Mouse (Mus musculus): Measurements from ENCODE around the gene Acot13. TPM values are rescaled to one million over a fixed set of nuclear protein-coding genes. Genes with fewer than 3 reads are reported as not detected.

Acot13 gene
- polyA plus RNA-seq, 1 experiment: 31.3 TPM

DNA sequence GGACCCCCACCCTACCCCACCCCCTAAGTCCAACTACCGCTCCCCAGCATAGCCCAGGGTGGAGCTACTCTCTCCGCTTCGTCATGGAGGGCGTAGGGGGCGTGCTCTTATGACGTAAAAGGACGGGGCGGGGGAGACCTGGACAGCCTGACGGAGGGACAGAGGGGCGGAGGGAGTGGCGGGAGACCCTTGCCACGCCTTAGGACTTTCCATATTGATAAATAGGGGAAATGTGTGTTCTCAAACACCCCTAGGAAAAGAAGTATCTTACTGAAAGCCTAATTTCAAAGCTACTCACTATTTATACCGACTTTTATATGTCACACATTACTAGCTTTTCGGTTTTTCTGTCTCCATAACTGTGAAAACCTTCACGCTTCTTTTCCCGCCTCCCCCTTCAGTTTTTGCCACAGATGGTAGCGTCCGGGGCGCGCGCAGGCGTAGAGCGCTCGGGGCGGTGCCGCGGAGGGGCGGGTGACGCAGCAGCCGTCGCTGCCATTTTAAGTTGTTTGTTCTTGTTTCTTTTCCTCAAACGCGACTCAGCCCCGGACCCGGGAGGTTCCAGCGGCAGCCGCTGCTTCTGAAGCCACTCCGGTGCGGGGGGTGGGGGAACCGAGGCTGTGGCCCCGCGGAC is 30.5 kb downstream of the Acot13 start:
- TF ChIP-seq CTCF (IDR thresholded peaks at IDR 0.05; ENCODE audit: extremely low read depth, insufficient read length, insufficient replicate concordance, low read depth, low read length): no peak
- peak; percentile 99 for TF ChIP-seq POLR2A (IDR thresholded peaks at IDR 0.05; ENCODE audit: low read depth, low read length)
- H3K27me3 ChIP-seq (ENCODE audit: control insufficient read depth, insufficient read depth, low read length): no peaks in the 10 kb centered on the region
- peak overlapping the region; percentile 72 for H3K4me3 ChIP-seq (ENCODE audit: low read depth, low read length)
- under 1% methylated on average over 42 of the region's 42 CpGs for WGBS
- H3K36me3 ChIP-seq (ENCODE audit: control insufficient read depth, insufficient read depth, low read length): peaks cover 9% of the 10 kb centered on the region
- peaks cover 2% of the 10 kb centered on the region; the same call in 1 of the 2 replicates for H3K4me1 ChIP-seq (ENCODE audit: control insufficient read depth, insufficient read depth, insufficient read length, low read length)
- peak overlapping the region; percentile 93 for H3K27ac ChIP-seq (ENCODE audit: insufficient read depth, low read depth, low read length)

- TF ChIP-seq CTCF (IDR thresholded peaks at IDR 0.05; ENCODE audit: extremely low read depth, insufficient read length, insufficient replicate concordance, low read depth, low read length) (no peak), POLR2A (IDR thresholded peaks at IDR 0.05; ENCODE audit: low read depth, low read length) (no peak)
- under 1% methylated on average over 31 of the region's 31 CpGs for WGBS
- peak overlapping the region; percentile 70 for H3K4me3 ChIP-seq (ENCODE audit: low read depth, low read length)
- H3K27ac ChIP-seq (ENCODE audit: insufficient read depth, low read depth, low read length): peak overlapping the region; percentile 89
- H3K36me3 ChIP-seq (ENCODE audit: control insufficient read depth, insufficient read depth, low read length): peaks cover 3% of the 10 kb centered on the region; the same call in 1 of the 2 replicates
- H3K4me1 ChIP-seq (ENCODE audit: control insufficient read depth, insufficient read depth, insufficient read length, low read length): peaks cover 2% of the 10 kb centered on the region; the same call in 1 of the 2 replicates
- no peaks in the 10 kb centered on the region for H3K27me3 ChIP-seq (ENCODE audit: control insufficient read depth, insufficient read depth, low read length)
Measured at GRCm38 (mm10) chr13:24799925-24800673, 31.2 kb downstream of the Acot13 start.

GRCm38 (mm10) chr13:24799378-24799777 is 32.0 kb downstream of the Acot13 start:
- Histone ChIP-seq H3K36me3 (ENCODE audit: control insufficient read depth, insufficient read depth, low read length) (no peaks in the 10 kb centered on the region), H3K4me1 (ENCODE audit: control insufficient read depth, insufficient read depth, insufficient read length, low read length) (no peaks in the 10 kb centered on the region; the same call in 1 of the 2 replicates), H3K27me3 (ENCODE audit: control insufficient read depth, insufficient read depth, low read length) (no peaks in the 10 kb centered on the region), H3K4me3 (ENCODE audit: low read depth, low read length) (no peak overlapping the region), H3K27ac (ENCODE audit: insufficient read depth, low read depth, low read length) (no peak overlapping the region)
- 66% methylated on average over 5 of the region's 5 CpGs for WGBS
- no peak for TF ChIP-seq CTCF (IDR thresholded peaks at IDR 0.05; ENCODE audit: extremely low read depth, insufficient read length, insufficient replicate concordance, low read depth, low read length)
- TF ChIP-seq POLR2A (IDR thresholded peaks at IDR 0.05; ENCODE audit: low read depth, low read length): no peak

DNA sequence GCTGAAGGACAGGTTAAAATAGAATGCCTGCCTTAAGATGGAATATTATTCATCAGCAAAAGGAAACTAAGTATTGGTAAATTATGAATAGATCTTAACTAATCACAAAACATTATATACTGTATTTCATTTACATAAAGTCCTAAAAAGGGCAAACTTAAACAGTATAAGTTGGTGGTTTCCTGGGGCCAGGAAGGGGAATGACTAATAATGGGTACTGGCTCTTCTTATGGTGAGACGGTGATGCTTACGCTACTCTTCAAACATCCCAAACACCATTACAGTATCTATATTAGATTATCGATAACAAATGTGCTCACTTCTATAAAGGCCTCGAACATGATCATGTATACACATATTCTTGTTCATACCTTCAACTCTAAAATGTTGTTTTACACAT is 32.7 kb downstream of the Acot13 start:
- H3K27me3 ChIP-seq (ENCODE audit: control insufficient read depth, insufficient read depth, low read length): no peaks in the 10 kb centered on the region
- over 99% methylated on average over 4 of the region's 4 CpGs for WGBS
- H3K27ac ChIP-seq (ENCODE audit: insufficient read depth, low read depth, low read length): no peak overlapping the region
- H3K36me3 ChIP-seq (ENCODE audit: control insufficient read depth, insufficient read depth, low read length): no peaks in the 10 kb centered on the region
- no peak overlapping the region for H3K4me3 ChIP-seq (ENCODE audit: low read depth, low read length)
- TF ChIP-seq CTCF (IDR thresholded peaks at IDR 0.05; ENCODE audit: extremely low read depth, insufficient read length, insufficient replicate concordance, low read depth, low read length): no peak
- no peak for TF ChIP-seq POLR2A (IDR thresholded peaks at IDR 0.05; ENCODE audit: low read depth, low read length)
- H3K4me1 ChIP-seq (ENCODE audit: control insufficient read depth, insufficient read depth, insufficient read length, low read length): no peaks in the 10 kb centered on the region; the same call in 1 of the 2 replicates

DNA sequence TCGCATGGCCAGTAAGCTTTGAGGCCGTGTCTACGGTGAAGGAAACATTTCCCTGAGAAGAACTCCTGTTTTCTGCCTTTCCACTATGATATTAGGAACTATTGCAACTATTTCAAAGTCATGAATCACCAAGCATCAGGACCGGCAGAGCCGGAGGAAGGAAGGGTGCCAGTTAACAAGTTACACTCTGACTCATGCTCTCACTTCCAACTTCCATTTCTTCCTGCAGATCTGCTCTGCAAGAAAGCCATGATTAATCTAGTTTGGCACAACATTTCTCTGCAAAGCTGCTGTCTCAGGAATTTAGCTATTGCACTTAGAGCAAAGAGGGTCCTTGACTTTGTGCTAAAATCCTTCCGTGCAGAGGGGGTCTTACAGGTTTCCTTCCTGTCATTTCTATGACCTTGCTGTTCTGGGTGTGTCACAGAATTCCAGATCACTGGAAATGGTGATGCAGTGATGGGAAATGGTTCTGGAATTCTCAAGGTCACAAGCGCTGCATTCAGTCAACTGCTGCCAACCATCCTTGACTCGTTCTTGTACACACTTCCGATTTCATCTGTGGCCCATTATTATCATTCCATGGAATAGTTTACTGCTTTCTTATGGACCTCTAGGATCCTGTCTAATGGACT is 38.8 kb downstream of the Acot13 start:
- 76% methylated on average over 9 of the region's 9 CpGs for WGBS
- H3K27ac ChIP-seq (ENCODE audit: insufficient read depth, low read depth, low read length): no peak overlapping the region
- no peak for TF ChIP-seq CTCF (IDR thresholded peaks at IDR 0.05; ENCODE audit: extremely low read depth, insufficient read length, insufficient replicate concordance, low read depth, low read length)
- no peak for TF ChIP-seq POLR2A (IDR thresholded peaks at IDR 0.05; ENCODE audit: low read depth, low read length)

GRCm38 (mm10) chr13:24791349-24791748 is 40.0 kb downstream of the Acot13 start:
- Histone ChIP-seq H3K4me3 (ENCODE audit: low read depth, low read length) (no peak overlapping the region), H3K36me3 (ENCODE audit: control insufficient read depth, insufficient read depth, low read length) (no peaks in the 10 kb centered on the region), H3K27me3 (ENCODE audit: control insufficient read depth, insufficient read depth, low read length) (no peaks in the 10 kb centered on the region), H3K27ac (ENCODE audit: insufficient read depth, low read depth, low read length) (no peak overlapping the region), H3K4me1 (ENCODE audit: control insufficient read depth, insufficient read depth, insufficient read length, low read length) (peaks cover 2% of the 10 kb centered on the region; the same call in 1 of the 2 replicates)
- no peak for TF ChIP-seq CTCF (IDR thresholded peaks at IDR 0.05; ENCODE audit: extremely low read depth, insufficient read length, insufficient replicate concordance, low read depth, low read length)
- no peak for TF ChIP-seq POLR2A (IDR thresholded peaks at IDR 0.05; ENCODE audit: low read depth, low read length)
- WGBS: 39% methylated on average over 2 of the region's 2 CpGs

More for the DNA sequence above, 38.8 kb downstream of the Acot13 start:
- H3K27me3 ChIP-seq (ENCODE audit: control insufficient read depth, insufficient read depth, low read length): no peaks in the 10 kb centered on the region
- H3K36me3 ChIP-seq (ENCODE audit: control insufficient read depth, insufficient read depth, low read length): no peaks in the 10 kb centered on the region
- peaks cover 1% of the 10 kb centered on the region; the same call in 1 of the 2 replicates for H3K4me1 ChIP-seq (ENCODE audit: control insufficient read depth, insufficient read depth, insufficient read length, low read length)
- no peak overlapping the region for H3K4me3 ChIP-seq (ENCODE audit: low read depth, low read length)

- TF ChIP-seq POLR2A (IDR thresholded peaks at IDR 0.05; ENCODE audit: low read depth, low read length): no peak
- no peak for TF ChIP-seq CTCF (IDR thresholded peaks at IDR 0.05; ENCODE audit: extremely low read depth, insufficient read length, insufficient replicate concordance, low read depth, low read length)
- no peaks in the 10 kb centered on the region for H3K36me3 ChIP-seq (ENCODE audit: control insufficient read depth, insufficient read depth, low read length)
- H3K4me1 ChIP-seq (ENCODE audit: control insufficient read depth, insufficient read depth, insufficient read length, low read length): peaks cover 5% of the 10 kb centered on the region; the same call in 1 of the 2 replicates
- 90% methylated on average over 5 of the region's 5 CpGs for WGBS
- H3K27ac ChIP-seq (ENCODE audit: insufficient read depth, low read depth, low read length): no peak overlapping the region
- H3K4me3 ChIP-seq (ENCODE audit: low read depth, low read length): no peak overlapping the region
- H3K27me3 ChIP-seq (ENCODE audit: control insufficient read depth, insufficient read depth, low read length): no peaks in the 10 kb centered on the region
Measured at GRCm38 (mm10) chr13:24787477-24787876, 43.9 kb downstream of the Acot13 start.
